Mouse (Mus musculus) T-helper 2 cell (primary cell): Measurements from ENCODE around the gene Mup12.
"Not testable (repeated sequence)": the region's sequence is repeated elsewhere in the genome, so short reads cannot be mapped to it uniquely, and the experiment has no call there.

Experiments
- in situ Hi-C: fragments of 300-600 bp; cut with MboI, MseI; formaldehyde crosslinking; loops from one replicate; pipeline ENCODE4 v1.15.1; 2025; ENCODE audit warnings: high pct_unique_total_duplicates

The Mup12 gene

GRCm38 (mm10) chr4:60741226-60741625, at the start of gene Mup12:
Gene Mup12 (minus strand): TSS chr4:60741326.
- in situ Hi-C loops = not testable (repeated sequence)
